Mouse (Mus musculus) embryonic facial prominence, embryonic 14.5 days (tissue): ENCODE measurements around the gene Cyb5d2. TPM values are rescaled to one million over a fixed set of nuclear protein-coding genes. Genes with fewer than 3 reads are reported as not detected.

Experiments
- ATAC-seq: fragments of 200-750 bp; cut with Nextera tagmentation; 2 replicates; pipeline ENCODE4 v1.8.0; 2017; ENCODE audit warnings: low read depth, moderate number of reproducible peaks, moderate TSS enrichment
- DNase-seq: peaks from one replicate; pipeline ENCODE4 v3.0.0-alpha.2; 2015; ENCODE audit warnings: low spot score
- H3K27ac ChIP-seq: fragments of 300-500 bp; sonication (generic); replicated peaks from 2 replicates; pipeline ENCODE4 v1.5.1; 2014; ENCODE audit warnings: low read depth, mild to moderate bottlenecking, low read length, moderate library complexity
- H3K27me3 ChIP-seq: fragments of 300-500 bp; sonication (generic); replicated peaks from 2 replicates; pipeline ENCODE4 v1.6.1; 2014; ENCODE audit warnings: low read length; ENCODE audit not compliant: control insufficient read depth, insufficient read depth
- H3K36me3 ChIP-seq: fragments of 300-500 bp; sonication (generic); 2 replicates; pipeline ENCODE4 v1.6.1; 2014; ENCODE audit warnings: low read length, mixed read lengths; ENCODE audit not compliant: control insufficient read depth, insufficient read depth
- H3K4me1 ChIP-seq: fragments of 300-500 bp; sonication (generic); 2 replicates; pipeline ENCODE4 v1.6.1; 2014; ENCODE audit warnings: antibody characterized with exemption, low read length; ENCODE audit not compliant: control insufficient read depth, insufficient read depth
- H3K4me2 ChIP-seq: fragments of 300-500 bp; sonication (generic); 2 replicates; pipeline ENCODE4 v1.6.1; 2014; ENCODE audit warnings: low read depth, mild to moderate bottlenecking, low read length, moderate library complexity, mixed read lengths
- H3K4me3 ChIP-seq: fragments of 300-500 bp; sonication (generic); 2 replicates; pipeline ENCODE4 v1.5.1; 2014; ENCODE audit warnings: low read depth, mild to moderate bottlenecking, low read length
- H3K9ac ChIP-seq: fragments of 300-500 bp; sonication (generic); 2 replicates; pipeline ENCODE4 v1.6.1; 2014; ENCODE audit warnings: low read depth, mild to moderate bottlenecking, low read length, moderate library complexity, mixed read lengths
- H3K9me3 ChIP-seq: fragments of 300-500 bp; sonication (generic); 2 replicates; pipeline ENCODE4 v1.6.1; 2016; ENCODE audit warnings: low read length; ENCODE audit not compliant: control insufficient read depth
- WGBS: fragments of 180-500 bp; shearing (Covaris S2); extraction: QIAGEN DNeasy Blood & Tissue Kit; methylation state at CpG from one replicate; pipeline ENCODE4 v1.1.7; 2014; 5-methylcytosine and 5-hydroxymethylcytosine counted together
- polyA plus RNA-seq: library from polyadenylated mRNA; unstranded; fragments of >200 nt; fragmentation: Nextera tagmentation; extraction: Ambion mirVana; gene quantifications from 2 replicates; pipeline ENCODE4 v1.2.1, GENCODE M21; 2014

Cyb5d2 gene
- 4.5 and 4.6 TPM in 2 replicates for polyA plus RNA-seq

- DNase-seq: peak; percentile 99
- 0 out of 2 replicates have a peak, but pooled peaks cover 3% of the 10 kb centered on the region for H3K4me1 ChIP-seq
- WGBS: under 1% methylated on average over 43 of the region's 69 CpGs
- no peaks in the 10 kb centered on the region for H3K27me3 ChIP-seq
- peak; percentile 97 for ATAC-seq
- H3K36me3 ChIP-seq: no peaks in the 10 kb centered on the region
- peak within 1 kb of the TSS; percentile 98 for H3K4me3 ChIP-seq
- peak within 1 kb of the TSS; percentile 85 for H3K9ac ChIP-seq
- peak within 1 kb of the TSS; percentile 82 for H3K4me2 ChIP-seq
- peak within 1 kb of the TSS; percentile 80 for H3K27ac ChIP-seq
- H3K9me3 ChIP-seq: no peaks in the 10 kb centered on the region
Observed at GRCm38 (mm10) chr11:72795455-72796295, at the start of gene Cyb5d2, which contains the start of gene Zzef1. Cyb5d2 (minus strand) TSS chr11:72796142. Zzef1 (plus strand) TSS chr11:72796226.

DNA sequence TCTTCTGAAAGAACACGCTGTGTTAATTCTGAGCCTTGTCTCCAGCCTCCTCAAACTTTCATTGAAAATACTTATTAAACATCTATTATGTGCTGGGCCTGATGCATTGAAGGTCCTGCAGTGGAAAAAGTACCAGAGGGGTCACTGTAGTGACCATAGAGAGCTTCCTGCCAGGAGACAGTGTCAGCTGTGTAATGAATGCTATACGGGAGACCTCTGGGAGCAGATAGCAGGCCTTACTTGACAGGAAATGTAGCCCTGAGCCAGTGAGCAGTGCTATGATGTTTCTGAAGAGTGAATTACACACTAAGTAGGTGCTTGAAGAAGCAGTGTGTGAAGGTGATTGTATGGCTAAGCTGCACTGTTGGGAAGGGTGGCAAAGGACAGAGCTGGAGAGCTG is 49.6 kb upstream of the Cyb5d2 start:
- no peaks in the 10 kb centered on the region for H3K9me3 ChIP-seq
- no peak overlapping the region for H3K4me2 ChIP-seq
- H3K36me3 ChIP-seq: peaks cover 62% of the 10 kb centered on the region
- ATAC-seq (no peak), DNase-seq (no peak)
- H3K27ac ChIP-seq: no peak overlapping the region
- no peaks in the 10 kb centered on the region for H3K4me1 ChIP-seq
- H3K9ac ChIP-seq: no peak overlapping the region
- WGBS: 94% methylated on average over 2 of the region's 2 CpGs
- no peaks in the 10 kb centered on the region for H3K27me3 ChIP-seq
- H3K4me3 ChIP-seq: no peak overlapping the region

GRCm38 (mm10) chr11:72843576-72843975 is 47.6 kb upstream of the Cyb5d2 start:
- ATAC-seq (no peak), DNase-seq (no peak)
- Histone ChIP-seq H3K9ac (no peak overlapping the region), H3K36me3 (peaks cover 50% of the 10 kb centered on the region), H3K4me3 (no peak overlapping the region), H3K9me3 (no peaks in the 10 kb centered on the region), H3K27ac (no peak overlapping the region), H3K27me3 (no peaks in the 10 kb centered on the region), H3K4me1 (no peaks in the 10 kb centered on the region), H3K4me2 (no peak overlapping the region)

GRCm38 (mm10) chr11:72842731-72843130 is 46.8 kb upstream of the Cyb5d2 start:
- Histone ChIP-seq H3K36me3 (peaks cover 43% of the 10 kb centered on the region), H3K27ac (no peak overlapping the region), H3K27me3 (no peaks in the 10 kb centered on the region), H3K9me3 (no peaks in the 10 kb centered on the region), H3K9ac (no peak overlapping the region), H3K4me1 (no peaks in the 10 kb centered on the region), H3K4me3 (no peak overlapping the region), H3K4me2 (no peak overlapping the region)
- ATAC-seq (no peak), DNase-seq (no peak)
- WGBS: 73% methylated on average over 3 of the region's 3 CpGs

DNA sequence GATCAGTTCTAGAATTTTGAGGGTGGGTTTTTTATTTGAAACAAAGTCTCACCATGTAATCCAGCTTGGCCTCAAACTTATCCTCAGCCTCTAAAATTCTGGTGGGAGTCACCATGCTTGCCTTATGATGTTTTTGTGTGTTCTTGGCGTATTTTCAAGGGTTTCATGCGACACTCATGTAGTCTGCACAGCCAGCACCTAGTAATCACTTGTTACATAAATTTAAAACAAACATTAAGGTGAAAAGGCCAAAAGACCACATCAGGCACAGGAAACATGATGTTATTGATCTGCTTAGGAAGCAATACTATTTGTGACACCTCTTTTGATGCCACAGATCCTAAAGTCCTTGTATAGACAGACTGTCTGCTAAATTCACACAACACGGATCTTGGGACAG is 33.9 kb upstream of the Cyb5d2 start:
- no peak for ATAC-seq
- Histone ChIP-seq H3K27ac (no peak overlapping the region), H3K4me3 (no peak overlapping the region), H3K36me3 (peaks cover 64% of the 10 kb centered on the region), H3K4me2 (no peak overlapping the region), H3K27me3 (no peaks in the 10 kb centered on the region), H3K4me1 (no peaks in the 10 kb centered on the region), H3K9ac (no peak overlapping the region), H3K9me3 (no peaks in the 10 kb centered on the region)
- DNase-seq: no peak
- WGBS: 87% methylated on average over 3 of the region's 3 CpGs

DNA sequence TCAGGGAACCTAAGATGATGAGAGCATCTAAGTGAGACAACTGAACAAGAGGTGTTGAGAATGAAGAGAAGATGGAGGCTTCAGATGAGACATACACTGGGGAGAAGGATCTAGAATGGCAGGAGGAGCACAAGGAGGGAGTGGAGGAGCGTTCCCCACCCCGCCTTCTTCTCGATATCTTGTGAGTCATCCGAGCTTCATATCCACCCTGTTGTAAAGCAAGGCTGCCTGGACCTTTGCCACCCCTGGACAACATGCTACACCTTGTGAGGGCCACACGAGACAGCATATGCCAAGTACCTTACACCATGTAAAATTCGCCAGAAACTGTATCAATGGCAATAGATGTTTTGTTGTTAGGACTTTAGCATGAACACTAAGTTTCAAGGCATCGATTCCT is 25.1 kb upstream of the Cyb5d2 start:
- Histone ChIP-seq H3K27ac (no peak overlapping the region), H3K36me3 (peaks cover 73% of the 10 kb centered on the region), H3K27me3 (no peaks in the 10 kb centered on the region), H3K4me2 (no peak overlapping the region), H3K9ac (no peak overlapping the region), H3K9me3 (no peaks in the 10 kb centered on the region), H3K4me3 (no peak overlapping the region), H3K4me1 (no peaks in the 10 kb centered on the region)
- WGBS: 87% methylated on average over 7 of the region's 7 CpGs
- DNase-seq (no peak), ATAC-seq (no peak)

DNA sequence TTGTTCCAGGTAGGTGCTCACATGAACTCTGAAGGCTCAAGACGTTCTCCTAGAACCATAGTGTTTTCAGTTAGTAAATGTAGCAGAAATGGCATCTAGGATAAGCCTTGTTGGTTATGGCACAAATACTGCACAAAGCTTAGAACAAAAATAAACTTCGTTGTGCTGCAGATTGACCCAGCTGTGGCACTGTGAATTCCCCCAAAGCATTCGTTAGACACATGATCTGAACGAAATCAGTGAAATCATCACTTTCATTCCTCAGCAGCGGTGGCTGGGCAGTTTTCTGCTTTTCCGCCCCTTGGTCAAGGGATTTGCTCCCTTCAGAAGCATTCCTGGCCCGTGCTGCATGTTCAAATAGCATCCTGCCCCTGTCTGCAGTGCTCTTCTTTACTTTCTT is 22.1 kb upstream of the Cyb5d2 start:
- WGBS: 88% methylated on average over 7 of the region's 7 CpGs

GRCm38 (mm10) chr11:72816859-72817258 is 20.9 kb upstream of the Cyb5d2 start:
- Histone ChIP-seq H3K27me3 (no peaks in the 10 kb centered on the region), H3K4me3 (no peak overlapping the region), H3K4me1 (no peaks in the 10 kb centered on the region), H3K27ac (no peak overlapping the region), H3K9ac (no peak overlapping the region), H3K4me2 (no peak overlapping the region), H3K9me3 (0 out of 2 replicates have a peak, but pooled peaks cover 3% of the 10 kb centered on the region), H3K36me3 (peaks cover 37% of the 10 kb centered on the region)
- ATAC-seq (no peak), DNase-seq (no peak)
- WGBS: 89% methylated on average over 1 of the region's 1 CpGs

More for the DNA sequence above, 22.1 kb upstream of the Cyb5d2 start:
- H3K27ac ChIP-seq: no peak overlapping the region
- DNase-seq: no peak
- ATAC-seq: no peak
- no peak overlapping the region for H3K9ac ChIP-seq
- no peak overlapping the region for H3K4me3 ChIP-seq
- H3K4me1 ChIP-seq: no peaks in the 10 kb centered on the region
- H3K36me3 ChIP-seq: peaks cover 47% of the 10 kb centered on the region
- H3K9me3 ChIP-seq: 0 out of 2 replicates have a peak, but pooled peaks cover 3% of the 10 kb centered on the region
- no peaks in the 10 kb centered on the region for H3K27me3 ChIP-seq
- no peak overlapping the region for H3K4me2 ChIP-seq

DNA sequence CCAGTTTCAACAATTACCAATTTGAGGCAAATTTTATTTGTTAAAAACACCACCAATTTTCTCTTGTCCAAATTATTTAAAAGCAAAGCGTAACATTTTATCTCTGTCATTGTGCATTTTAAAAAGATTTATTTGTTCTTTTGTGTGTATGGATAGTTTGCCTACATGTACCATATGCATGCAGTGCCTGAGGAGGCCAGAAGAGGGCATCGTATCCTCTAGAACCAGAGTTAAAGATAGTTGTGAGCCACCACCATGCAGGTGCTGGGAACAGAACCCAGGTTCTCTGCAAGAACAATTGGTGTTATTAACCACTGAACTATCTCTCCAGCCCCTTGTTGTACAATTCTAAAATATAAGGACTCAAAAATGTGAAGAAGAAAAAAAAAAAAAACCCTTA is 18.2 kb upstream of the Cyb5d2 start:
- no peaks in the 10 kb centered on the region for H3K4me1 ChIP-seq
- ATAC-seq (no peak), DNase-seq (no peak)
- no peak overlapping the region for H3K27ac ChIP-seq
- H3K4me3 ChIP-seq: no peak overlapping the region
- H3K27me3 ChIP-seq: no peaks in the 10 kb centered on the region
- H3K9me3 ChIP-seq: 0 out of 2 replicates have a peak, but pooled peaks cover 3% of the 10 kb centered on the region
- no peak overlapping the region for H3K9ac ChIP-seq
- WGBS: 69% methylated on average over 2 of the region's 2 CpGs
- H3K4me2 ChIP-seq: no peak overlapping the region
- H3K36me3 ChIP-seq: peaks cover 11% of the 10 kb centered on the region
